Mouse (Mus musculus) midbrain, embryonic 10.5 days (tissue): Measurements from ENCODE around the gene Mgme1. TPM values are rescaled to one million over a fixed set of nuclear protein-coding genes. Genes with fewer than 3 reads are reported as not detected.
A peak's percentile ranks its signal among the peaks of the same experiment; 100 is the strongest.

Source experiments
- DNase-seq: peaks from one replicate; pipeline ENCODE4 v3.0.0-alpha.2; 2017; ENCODE audit warnings: low spot score
- H3K27ac ChIP-seq: fragments of 300-500 bp; sonication (generic); replicated peaks from 2 replicates; pipeline ENCODE4 v1.5.1; 2016; ENCODE audit warnings: mild to moderate bottlenecking
- H3K27me3 ChIP-seq: fragments of 300-500 bp; sonication (generic); 2 replicates; pipeline ENCODE4 v1.6.1; 2016; ENCODE audit warnings: low read depth, mild to moderate bottlenecking; ENCODE audit not compliant: poor library complexity, severe bottlenecking
- H3K36me3 ChIP-seq: fragments of 300-500 bp; sonication (generic); 2 replicates; pipeline ENCODE4 v1.6.1; 2016; ENCODE audit warnings: mild to moderate bottlenecking, moderate library complexity
- H3K4me1 ChIP-seq: fragments of 300-500 bp; sonication (generic); 2 replicates; pipeline ENCODE4 v1.6.1; 2016
- H3K4me3 ChIP-seq: fragments of 300-500 bp; sonication (generic); 2 replicates; pipeline ENCODE4 v1.5.1; 2016; ENCODE audit warnings: mild to moderate bottlenecking, moderate library complexity
- H3K9me3 ChIP-seq: fragments of 300-500 bp; sonication (generic); replicated peaks from 2 replicates; pipeline ENCODE4 v1.6.1; 2016; ENCODE audit warnings: mild to moderate bottlenecking
- WGBS: fragments of 180-500 bp; shearing (Covaris S2); methylation state at CpG from one replicate; pipeline ENCODE4 v1.1.7; 2016; 5-methylcytosine and 5-hydroxymethylcytosine counted together
- polyA plus RNA-seq: library from polyadenylated mRNA; unstranded; fragments of >200 nt; fragmentation: Nextera tagmentation; extraction: Ambion mirVana; gene quantifications from 2 replicates; pipeline ENCODE4 v1.2.1, GENCODE M21; 2016

Mgme1 gene
- polyA plus RNA-seq, 1 experiment from 2014 or later: 26.0 TPM

- WGBS: 62% methylated on average over 5 of the region's 5 CpGs
- Histone ChIP-seq H3K4me3 (peak overlapping the region; percentile 91), H3K27ac (no peak overlapping the region), H3K4me1 (peaks cover 47% of the 10 kb centered on the region), H3K27me3 (no peaks in the 10 kb centered on the region), H3K9me3 (no peaks in the 10 kb centered on the region), H3K36me3 (peaks cover 62% of the 10 kb centered on the region)
- no peak for DNase-seq
These were observed 3.3 kb upstream of the Mgme1 start for GRCm38 (mm10) chr2:144267004-144267730.

DNA sequence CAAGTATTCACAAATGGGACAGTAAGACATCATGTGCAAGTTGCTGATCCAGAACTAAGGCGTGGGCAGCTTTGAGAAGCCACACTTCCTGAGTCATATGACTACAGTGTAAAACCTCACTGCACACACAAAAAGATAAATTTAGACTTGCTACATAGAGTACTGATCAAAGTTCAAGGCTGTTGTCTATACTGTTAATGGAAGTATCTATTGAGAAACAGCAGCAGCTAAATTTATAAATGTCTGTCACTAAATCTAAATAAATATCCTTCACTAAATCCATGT lies 2.8 kb upstream of the Mgme1 start:
- no peaks in the 10 kb centered on the region for H3K9me3 ChIP-seq
- H3K36me3 ChIP-seq: peaks cover 60% of the 10 kb centered on the region
- no peak for DNase-seq
- H3K27me3 ChIP-seq: no peaks in the 10 kb centered on the region
- peaks cover 47% of the 10 kb centered on the region for H3K4me1 ChIP-seq
- WGBS: 61% methylated on average over 1 of the region's 1 CpGs
- no peak overlapping the region for H3K27ac ChIP-seq
- peak overlapping the region; percentile 91 for H3K4me3 ChIP-seq

DNA sequence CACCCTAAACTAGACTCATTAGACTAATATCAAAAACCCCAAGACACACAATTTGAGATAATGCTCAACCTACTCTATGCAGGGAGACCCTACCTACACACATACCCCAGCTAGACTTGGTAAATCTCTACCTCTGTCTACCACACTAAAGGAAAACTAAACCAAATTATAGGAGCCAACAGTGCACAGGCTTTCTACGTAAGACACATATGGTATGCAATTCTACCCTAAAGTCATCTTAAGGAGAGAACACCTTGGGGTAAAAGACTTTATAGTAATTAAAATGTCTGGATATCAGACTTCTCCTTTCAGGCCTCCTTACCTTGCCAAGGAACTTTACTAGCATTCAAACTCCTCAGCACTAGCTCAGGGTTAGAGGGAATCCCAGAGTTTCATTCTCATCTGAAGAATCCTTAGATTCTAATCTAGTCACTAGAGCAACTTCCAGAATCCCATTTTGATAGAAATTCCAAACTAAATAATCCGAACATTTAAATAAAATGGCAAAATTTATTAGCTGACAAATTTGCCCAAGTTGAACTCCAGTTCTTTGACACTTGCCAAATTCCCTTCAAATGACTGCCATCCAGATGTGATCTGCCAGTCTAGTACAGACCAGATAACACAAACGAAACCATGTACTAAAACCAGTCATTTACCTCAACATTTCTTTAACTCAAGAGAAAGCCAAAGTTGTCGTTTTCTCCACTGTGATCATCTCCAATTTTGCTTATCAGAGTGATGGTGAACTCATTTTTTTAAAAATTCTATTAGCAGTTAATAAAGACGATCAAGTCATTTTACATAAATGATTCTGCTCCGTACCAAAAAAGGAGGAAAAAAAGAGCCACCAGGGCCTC lies 1.8 kb upstream of the Mgme1 start:
- Histone ChIP-seq H3K4me1 (peaks cover 51% of the 10 kb centered on the region), H3K36me3 (peaks cover 55% of the 10 kb centered on the region), H3K9me3 (no peaks in the 10 kb centered on the region), H3K27ac (peak overlapping the region; percentile 98), H3K27me3 (no peaks in the 10 kb centered on the region), H3K4me3 (peak overlapping the region; percentile 91)
- 10% methylated on average over 6 of the region's 6 CpGs for WGBS
- DNase-seq: no peak

GRCm38 (mm10) chr2:144269306-144269650 lies 1.2 kb upstream of the Mgme1 start:
- H3K9me3 ChIP-seq: no peaks in the 10 kb centered on the region
- peaks cover 49% of the 10 kb centered on the region for H3K36me3 ChIP-seq
- under 1% methylated on average over 11 of the region's 11 CpGs for WGBS
- peak overlapping the region; percentile 98 for H3K27ac ChIP-seq
- no peaks in the 10 kb centered on the region for H3K27me3 ChIP-seq
- peaks cover 57% of the 10 kb centered on the region for H3K4me1 ChIP-seq
- DNase-seq: no peak
- H3K4me3 ChIP-seq: peak overlapping the region; percentile 91

- Histone ChIP-seq H3K27ac (peak overlapping the region; percentile 98), H3K4me1 (peaks cover 61% of the 10 kb centered on the region), H3K36me3 (peaks cover 43% of the 10 kb centered on the region), H3K27me3 (no peaks in the 10 kb centered on the region), H3K4me3 (peak overlapping the region; percentile 91), H3K9me3 (no peaks in the 10 kb centered on the region)
- under 1% methylated on average over 31 of the region's 33 CpGs for WGBS
- DNase-seq: no peak
These were observed 586 bp upstream of the Mgme1 start for GRCm38 (mm10) chr2:144269679-144270475.

DNA sequence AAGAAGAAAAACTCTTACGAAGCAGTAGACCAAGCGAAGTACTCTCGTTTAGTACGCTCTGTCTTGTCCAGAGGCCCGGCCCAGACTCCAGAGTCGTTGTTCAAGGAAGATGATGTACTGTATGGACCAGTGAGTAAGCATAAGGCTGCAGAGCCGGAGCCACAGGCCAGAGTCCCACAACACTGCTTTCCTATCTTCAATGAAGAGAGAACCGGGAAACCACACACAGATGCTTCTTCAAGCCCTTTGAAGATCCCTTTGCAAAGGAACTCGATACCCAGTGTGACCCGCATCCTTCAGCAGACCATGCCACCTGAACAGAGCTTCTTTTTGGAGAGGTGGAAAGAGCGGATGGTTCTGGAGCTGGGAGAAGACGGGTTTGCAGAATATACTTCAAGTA lies 1.6 kb downstream of the Mgme1 start:
- Histone ChIP-seq H3K36me3 (peaks cover 34% of the 10 kb centered on the region), H3K4me1 (peaks cover 47% of the 10 kb centered on the region), H3K27me3 (no peaks in the 10 kb centered on the region), H3K9me3 (no peaks in the 10 kb centered on the region), H3K27ac (no peak overlapping the region), H3K4me3 (no peak overlapping the region)
- no peak for DNase-seq
- WGBS: 95% methylated on average over 12 of the region's 12 CpGs

DNA sequence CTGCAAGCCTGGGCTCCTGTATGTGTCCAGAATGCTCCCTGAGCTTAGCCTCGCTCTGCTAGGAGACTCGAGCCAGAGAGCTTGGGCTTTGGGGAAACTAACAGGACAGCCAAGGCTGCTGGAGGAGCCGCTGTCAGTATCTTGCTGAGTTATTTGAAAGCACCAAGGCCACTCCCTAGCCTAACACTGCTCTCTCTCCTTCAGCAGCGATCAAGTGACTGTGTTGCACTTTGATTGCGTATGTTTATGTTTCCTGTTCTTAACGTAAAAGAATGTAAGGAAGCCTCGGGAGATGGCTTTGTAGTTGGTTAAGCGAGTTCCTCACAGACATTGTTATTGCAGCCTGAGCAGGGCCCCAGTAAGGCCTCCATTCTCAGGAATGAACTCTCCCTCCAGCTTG lies 4.3 kb downstream of the Mgme1 start:
- Histone ChIP-seq H3K4me1 (peaks cover 24% of the 10 kb centered on the region), H3K9me3 (no peaks in the 10 kb centered on the region), H3K27ac (no peak overlapping the region), H3K36me3 (peaks cover 44% of the 10 kb centered on the region), H3K4me3 (no peak overlapping the region), H3K27me3 (no peaks in the 10 kb centered on the region)
- no peak for DNase-seq
- WGBS: 71% methylated on average over 8 of the region's 8 CpGs

GRCm38 (mm10) chr2:144276885-144277284 lies 6.4 kb downstream of the Mgme1 start:
- WGBS: 94% methylated on average over 3 of the region's 3 CpGs
- DNase-seq: no peak
- H3K4me3 ChIP-seq: no peak overlapping the region

DNA sequence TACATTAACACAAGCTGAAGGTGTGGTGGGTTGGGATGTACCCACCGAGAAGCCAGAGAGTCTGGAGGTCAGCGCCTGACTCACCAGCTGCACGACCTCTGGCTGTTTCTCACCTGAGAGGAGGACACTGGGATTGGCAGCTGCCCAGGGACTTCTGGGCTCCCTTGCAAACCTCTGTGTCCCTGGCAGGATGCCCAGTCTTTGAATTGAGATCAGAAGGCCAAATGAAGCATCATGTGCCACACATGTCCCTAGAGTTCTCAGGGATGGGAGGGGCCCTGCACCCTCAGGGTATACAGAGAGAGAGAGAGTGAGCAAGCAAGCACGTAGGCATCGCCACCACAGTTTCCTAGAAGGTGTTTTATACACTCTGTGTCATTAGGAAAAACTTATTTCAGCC lies 9.3 kb downstream of the Mgme1 start:
- Histone ChIP-seq H3K4me1 (0 out of 2 replicates have a peak, but pooled peaks cover 8% of the 10 kb centered on the region), H3K27ac (no peak overlapping the region), H3K4me3 (no peak overlapping the region), H3K9me3 (no peaks in the 10 kb centered on the region), H3K27me3 (no peaks in the 10 kb centered on the region), H3K36me3 (peaks cover 45% of the 10 kb centered on the region)
- no peak for DNase-seq
- WGBS: 93% methylated on average over 5 of the region's 5 CpGs

More at GRCm38 (mm10) chr2:144276885-144277284, 6.4 kb downstream of the Mgme1 start:
- Histone ChIP-seq H3K27ac (no peak overlapping the region), H3K27me3 (no peaks in the 10 kb centered on the region), H3K36me3 (peaks cover 55% of the 10 kb centered on the region), H3K9me3 (no peaks in the 10 kb centered on the region), H3K4me1 (peaks cover 14% of the 10 kb centered on the region; the same call in 1 of the 2 replicates)

DNA sequence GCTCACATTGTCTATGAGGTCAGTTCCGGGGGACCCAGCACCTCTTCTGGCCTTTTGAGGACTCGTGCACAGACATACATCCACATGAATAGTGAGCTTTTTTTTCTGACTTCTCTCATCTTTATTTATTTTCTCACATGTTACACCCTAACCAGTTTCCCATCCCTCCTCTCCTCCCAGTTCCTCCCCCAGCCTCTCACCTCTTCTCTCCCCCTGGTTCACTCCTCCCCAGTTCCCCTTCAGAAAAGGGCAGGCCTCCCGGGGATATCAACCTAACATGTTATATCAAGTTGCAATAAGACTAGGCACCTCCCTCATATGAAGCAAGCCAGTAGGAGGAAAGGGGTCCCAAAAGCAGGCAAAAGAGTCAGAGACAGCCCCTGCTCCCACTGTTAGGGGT lies 10.1 kb downstream of the Mgme1 start:
- DNase-seq: no peak
- H3K4me3 ChIP-seq: no peak overlapping the region
- no peak overlapping the region for H3K27ac ChIP-seq
- no peaks in the 10 kb centered on the region for H3K27me3 ChIP-seq
- 89% methylated on average over 3 of the region's 3 CpGs for WGBS
- H3K4me1 ChIP-seq: 0 out of 2 replicates have a peak, but pooled peaks cover 8% of the 10 kb centered on the region
- H3K9me3 ChIP-seq: no peaks in the 10 kb centered on the region
- peaks cover 45% of the 10 kb centered on the region for H3K36me3 ChIP-seq

- no peak overlapping the region for H3K27ac ChIP-seq
- peaks cover 41% of the 10 kb centered on the region for H3K36me3 ChIP-seq
- H3K9me3 ChIP-seq: no peaks in the 10 kb centered on the region
- WGBS: 72% methylated on average over 3 of the region's 3 CpGs
- no peak for DNase-seq
- H3K4me1 ChIP-seq: 0 out of 2 replicates have a peak, but pooled peaks cover 8% of the 10 kb centered on the region
- H3K4me3 ChIP-seq: no peak overlapping the region
- no peaks in the 10 kb centered on the region for H3K27me3 ChIP-seq
These were observed 11.0 kb downstream of the Mgme1 start for GRCm38 (mm10) chr2:144281417-144281816.

- WGBS: 94% methylated on average over 7 of the region's 7 CpGs
- H3K4me1 ChIP-seq: no peaks in the 10 kb centered on the region
- DNase-seq: no peak
- H3K27ac ChIP-seq: no peak overlapping the region
- no peaks in the 10 kb centered on the region for H3K27me3 ChIP-seq
- H3K9me3 ChIP-seq: no peaks in the 10 kb centered on the region
- H3K36me3 ChIP-seq: no peaks in the 10 kb centered on the region
- H3K4me3 ChIP-seq: no peak overlapping the region
These were observed 19.9 kb downstream of the Mgme1 start for GRCm38 (mm10) chr2:144290321-144290720.
